Mouse (Mus musculus) right cerebral cortex, postnatal 10 days (tissue): ENCODE results near the gene Tubg2.

Experiments
- DNase-seq, 2 experiments: peaks; one replicate each; pipeline ENCODE4 v3.0.0; 2021; ENCODE audit warnings: low spot score in 2 of 2

The Tubg2 gene

GRCm38 (mm10) chr11:101164677-101165580 is 9.2 kb downstream of the Tubg2 start:
- DNase-seq: peak in 1 of 2 experiments; percentile 24

DNA sequence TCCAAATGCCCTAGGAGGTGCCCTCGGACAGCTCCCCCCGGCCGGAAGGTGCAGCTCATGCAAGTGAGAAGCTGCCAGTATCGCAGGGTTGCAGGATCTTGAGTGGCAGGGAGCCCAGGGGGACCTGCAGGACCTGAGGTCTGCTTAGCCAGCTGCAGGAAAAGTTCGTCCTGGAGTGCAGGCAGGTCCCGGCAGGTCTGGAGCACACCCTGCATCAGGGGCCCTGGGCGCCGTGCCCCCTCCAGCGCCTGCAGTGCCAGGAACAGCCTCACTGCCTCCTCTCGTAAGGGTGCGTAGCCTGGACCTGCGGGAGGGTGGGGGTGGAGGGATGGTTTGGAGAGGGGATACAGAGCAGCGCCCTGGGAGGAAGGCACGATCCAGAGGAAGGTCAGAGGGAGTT is 10.7 kb downstream of the Tubg2 start:
- DNase-seq: no peak

DNA sequence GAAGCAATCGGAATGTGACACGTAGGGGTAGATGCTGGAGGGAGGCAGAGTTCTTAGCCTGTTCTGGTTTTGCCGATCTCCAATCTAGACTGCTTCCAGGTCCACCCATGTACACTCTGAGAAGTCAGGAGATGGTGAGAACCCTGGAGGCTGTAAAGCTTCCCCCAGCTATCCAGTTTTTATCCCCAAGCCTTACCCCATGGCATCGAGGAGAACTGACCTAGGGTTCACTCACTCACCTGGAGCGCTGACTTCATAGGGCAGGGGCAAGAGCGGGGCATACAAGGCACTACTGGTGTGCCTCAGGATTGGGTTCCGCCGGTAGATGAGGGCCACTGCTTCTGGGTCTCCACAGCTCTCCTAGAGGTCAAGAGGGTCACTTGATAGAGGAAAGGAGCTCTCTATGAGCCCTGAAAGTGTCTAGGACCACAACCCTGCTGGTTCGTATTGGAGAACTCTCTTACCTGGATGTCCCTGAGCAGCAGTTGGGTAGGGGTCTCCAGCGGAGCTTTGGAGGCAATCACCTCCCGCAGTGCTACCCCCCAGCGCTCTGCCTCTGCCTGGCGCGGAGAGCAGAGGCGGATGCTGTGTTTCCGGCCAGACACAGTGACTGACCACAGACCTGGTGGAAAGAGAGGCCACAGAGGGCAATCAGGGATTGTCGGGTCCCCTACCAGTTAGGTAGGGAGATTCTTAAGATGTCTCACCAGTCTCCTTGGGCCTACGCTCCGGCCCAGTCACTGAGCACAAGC is 11.7 kb downstream of the Tubg2 start:
- DNase-seq: no peak

DNA sequence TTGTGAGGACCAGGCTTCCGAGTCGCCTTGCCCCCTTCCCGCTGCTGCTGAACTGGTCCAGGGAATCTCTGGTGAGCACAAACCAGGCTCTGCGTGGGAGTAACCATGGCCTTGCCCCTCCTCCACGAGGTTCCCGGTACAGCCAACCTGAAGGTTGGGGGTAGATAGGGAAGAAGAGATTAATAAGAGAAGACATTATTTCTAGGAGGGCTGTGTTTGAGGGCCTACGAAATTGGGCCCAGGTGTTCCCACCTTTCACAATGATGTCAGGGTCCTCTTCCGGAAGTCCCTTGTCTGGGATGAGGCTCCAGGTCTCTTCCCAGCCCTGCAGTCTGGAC is 12.2 kb downstream of the Tubg2 start:
- no peak for DNase-seq

DNA sequence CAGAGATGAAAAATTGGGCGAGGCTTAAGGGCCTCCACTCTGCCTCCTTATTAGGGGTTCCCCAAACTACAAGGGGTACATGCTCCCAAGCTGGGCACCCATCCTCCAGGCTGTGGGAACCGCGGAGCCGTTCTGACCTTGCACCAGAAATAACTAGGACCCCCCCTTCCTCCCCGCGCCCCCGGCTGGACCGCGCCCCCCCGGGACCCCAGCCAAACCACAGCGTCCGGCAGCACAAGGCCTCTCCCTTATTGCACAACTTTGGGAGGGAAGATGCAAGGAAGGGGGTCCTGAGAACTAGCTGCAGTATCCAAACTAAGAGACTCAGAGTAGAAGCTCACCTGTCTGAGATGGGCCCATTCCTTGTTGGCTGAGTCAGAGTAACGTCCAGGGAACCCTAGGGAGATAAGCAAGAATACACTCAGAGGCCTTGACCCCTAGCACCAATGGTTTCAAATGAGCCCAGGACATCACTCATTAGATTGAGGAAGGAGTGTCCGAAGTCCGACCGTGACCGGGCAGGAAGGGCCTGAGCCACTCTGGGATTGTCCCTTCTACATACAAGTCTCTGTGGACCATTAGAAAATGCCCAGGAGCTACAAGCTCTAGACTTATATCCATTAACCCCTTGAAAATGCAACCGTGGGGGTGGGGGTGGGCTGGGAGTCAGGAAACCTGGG is 12.7 kb downstream of the Tubg2 start:
- DNase-seq: no peak

DNA sequence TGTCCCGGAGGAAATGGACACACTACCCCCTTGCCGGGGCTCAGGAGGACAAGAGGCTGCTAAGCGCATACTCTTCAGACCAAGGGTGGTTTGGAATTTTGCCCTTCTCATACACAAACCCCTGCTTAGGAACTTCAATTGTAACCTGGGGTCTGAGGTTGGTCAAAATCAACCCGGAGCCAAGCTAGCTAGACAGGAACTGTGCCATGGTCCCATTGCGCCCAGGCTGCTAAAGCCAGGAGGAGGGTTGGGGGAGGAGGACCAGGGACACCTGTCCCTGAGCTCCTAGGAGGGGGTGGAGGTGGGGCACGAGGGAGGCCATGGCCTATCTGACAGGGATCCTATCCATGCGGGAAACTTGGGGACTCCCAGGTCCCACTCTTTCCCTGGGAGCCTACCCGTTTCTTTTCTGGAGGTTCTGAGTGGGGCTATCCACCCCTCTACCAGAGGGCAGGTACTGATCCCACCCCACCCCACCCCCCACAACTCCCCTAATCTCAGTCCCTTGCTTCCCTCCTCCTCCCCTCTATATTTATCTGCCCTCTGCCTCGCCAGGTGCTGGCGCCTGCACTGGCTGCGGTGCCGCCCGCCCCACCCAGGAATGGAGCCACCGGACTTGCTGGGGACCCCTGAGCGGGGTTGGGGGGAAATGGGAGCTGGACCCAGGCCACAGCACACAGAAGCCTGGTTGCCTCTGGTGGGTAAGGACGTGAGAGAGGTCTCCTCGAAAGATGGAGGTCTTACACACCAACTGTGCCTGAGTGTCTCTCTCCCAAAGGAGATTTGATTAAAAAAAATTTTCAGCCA is 13.8 kb downstream of the Tubg2 start:
- DNase-seq: no peak

- DNase-seq: peak in 1 of 2 experiments; percentile 49
Measured at GRCm38 (mm10) chr11:101170354-101170810, 14.7 kb downstream of the Tubg2 start, which contains the start of gene Cntnap1. TSS of gene Cntnap1 (plus strand) at chr11:101170523.

DNA sequence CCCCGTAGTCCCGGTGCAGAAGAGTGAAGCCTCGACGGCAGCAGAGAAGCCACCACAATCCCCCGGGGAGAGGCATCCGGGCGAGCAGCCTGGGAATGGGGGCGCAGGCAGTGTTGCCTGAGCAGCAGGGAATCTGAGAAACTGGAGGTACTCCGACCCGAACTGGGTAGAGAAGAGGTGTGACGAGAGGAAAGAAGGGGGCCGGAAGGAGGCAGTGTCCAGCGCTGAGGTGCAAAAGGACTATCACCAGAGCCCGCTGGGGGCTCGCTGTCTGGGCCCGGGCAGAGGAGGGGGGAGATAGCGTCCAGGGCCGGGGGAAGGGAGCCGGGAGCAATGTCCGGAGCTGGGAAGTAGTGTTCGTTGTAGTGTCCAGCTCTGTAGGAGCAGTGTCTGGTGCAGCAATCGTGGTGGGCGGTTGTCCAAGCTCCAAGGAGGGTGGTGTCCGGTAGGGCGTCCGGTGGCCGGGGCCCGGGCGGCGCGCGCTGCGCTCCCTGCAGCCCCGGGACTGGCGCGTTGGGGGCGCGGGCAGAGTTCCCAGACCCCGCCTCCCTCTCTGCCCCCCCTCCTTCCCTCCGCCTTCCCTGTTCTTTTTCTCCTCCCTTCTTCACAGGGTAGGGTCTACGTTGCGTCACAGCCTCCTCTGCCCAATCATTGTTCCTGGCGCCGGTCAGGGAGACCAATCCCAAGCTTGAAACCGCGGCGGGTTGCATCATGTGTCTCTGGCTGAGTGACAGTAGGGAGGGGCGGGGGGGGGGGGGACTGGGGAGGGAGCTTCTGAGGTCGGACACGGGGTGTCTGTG is 15.3 kb downstream of the Tubg2 start, which contains the start of gene Plekhh3:
TSS of gene Plekhh3 (minus strand) at position 541 of the 800 bp plus-strand sequence.
- peak; percentile 98 to 99 for DNase-seq

- DNase-seq: peak; percentile 85 to 86
Measured at GRCm38 (mm10) chr11:101171721-101172433, 16.2 kb downstream of the Tubg2 start.

DNA sequence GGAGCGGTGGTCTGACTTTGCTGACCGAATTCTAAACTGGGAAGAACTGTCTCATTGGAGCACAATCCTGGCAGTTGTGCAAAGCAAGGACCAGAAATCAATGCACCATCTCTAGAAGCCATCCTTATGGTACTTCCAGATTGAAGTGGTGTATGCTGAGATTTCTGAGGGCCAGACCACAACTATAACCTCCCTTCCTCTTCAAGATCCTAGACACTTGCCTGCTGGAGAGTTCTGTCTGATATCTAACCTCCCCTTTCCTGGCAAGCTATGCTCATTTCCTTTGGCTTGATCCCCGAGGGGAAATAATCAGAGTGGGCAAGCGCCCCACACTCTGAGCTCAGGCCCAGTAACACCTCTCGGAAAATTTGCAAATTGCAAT is 16.7 kb downstream of the Tubg2 start:
- no peak for DNase-seq

DNA sequence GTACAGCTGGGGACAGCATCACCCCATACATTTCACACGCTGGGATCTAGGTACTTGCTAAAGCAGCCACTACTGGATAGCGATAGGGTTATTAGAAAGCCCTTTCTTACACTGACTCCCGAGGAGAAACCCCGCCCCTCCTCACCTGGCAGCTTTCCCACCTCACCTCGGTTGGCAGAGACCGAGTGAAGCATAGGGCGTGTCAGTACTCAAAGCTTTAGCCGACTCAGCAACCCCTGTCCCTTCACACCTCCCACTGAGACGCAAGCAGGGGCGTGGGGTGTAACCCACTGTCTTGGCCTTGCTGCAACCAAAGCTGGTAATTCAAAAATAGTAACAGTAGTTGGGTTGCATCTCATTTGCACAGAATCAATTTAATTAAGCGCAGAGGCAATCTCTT is 17.4 kb downstream of the Tubg2 start:
- no peak for DNase-seq

DNA sequence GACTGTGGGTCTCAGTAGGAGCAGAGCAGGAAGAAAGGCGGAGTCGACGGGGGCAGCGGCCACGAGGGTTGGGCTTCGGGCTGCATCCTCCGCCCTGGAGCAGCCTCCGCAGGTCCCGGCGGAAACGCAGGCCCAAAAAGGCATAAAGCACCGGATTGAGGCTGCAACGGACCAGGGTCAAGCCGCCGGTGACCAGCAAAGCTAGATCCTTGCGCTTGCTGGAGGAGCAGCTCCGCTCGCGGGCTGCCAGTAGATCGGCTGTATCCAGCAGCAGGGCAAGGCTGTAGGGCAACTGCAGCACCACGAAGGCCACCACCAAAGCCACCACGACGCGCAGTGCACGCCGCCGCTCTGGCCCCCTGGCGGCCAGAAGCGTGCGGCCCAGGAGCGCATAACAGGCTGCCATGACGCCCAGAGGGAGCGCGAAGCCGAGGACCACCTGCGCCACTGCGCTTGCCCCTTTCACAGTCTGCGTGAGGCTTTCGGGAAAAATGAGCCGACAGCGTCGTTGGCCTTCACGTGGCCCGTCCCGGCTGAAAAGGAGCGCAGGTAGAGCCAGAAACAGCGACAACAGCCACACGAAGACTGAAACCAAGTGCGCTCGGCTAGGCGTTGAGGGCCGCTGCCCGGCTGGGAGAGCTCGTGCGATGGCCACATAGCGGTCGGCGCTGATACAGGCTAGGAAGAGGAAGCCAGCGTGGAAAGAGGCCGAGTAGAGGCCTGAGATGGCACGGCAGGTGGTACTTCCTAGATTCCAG is 18.1 kb downstream of the Tubg2 start:
- peak; percentile 78 to 80 for DNase-seq

DNA sequence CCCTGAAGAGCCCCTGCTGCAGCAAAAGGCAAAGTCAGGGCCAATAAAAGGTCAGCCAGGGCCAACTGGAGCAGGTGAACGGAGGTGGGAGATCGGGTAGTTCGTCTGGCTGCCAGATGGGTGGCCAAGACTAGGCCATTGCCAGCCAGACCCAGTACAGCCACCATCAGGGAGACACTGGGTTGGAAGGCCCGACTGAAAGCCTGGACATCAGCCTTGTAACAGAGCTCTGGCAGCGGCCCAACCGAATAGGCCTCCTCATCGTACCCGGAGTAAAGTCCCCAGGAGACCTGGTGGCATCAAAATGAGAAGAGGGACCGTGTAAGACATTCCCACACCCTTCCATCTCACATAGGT is 18.7 kb downstream of the Tubg2 start:
- peak in 1 of 2 experiments; percentile 65 for DNase-seq

- no peak for DNase-seq
Measured at GRCm38 (mm10) chr11:101174851-101175628, 19.3 kb downstream of the Tubg2 start, which contains the start of gene Ccr10. TSS of gene Ccr10 (minus strand) at chr11:101175443.

- DNase-seq: peak; percentile 72 to 79
Measured at GRCm38 (mm10) chr11:101175636-101176116, 20.0 kb downstream of the Tubg2 start.

DNA sequence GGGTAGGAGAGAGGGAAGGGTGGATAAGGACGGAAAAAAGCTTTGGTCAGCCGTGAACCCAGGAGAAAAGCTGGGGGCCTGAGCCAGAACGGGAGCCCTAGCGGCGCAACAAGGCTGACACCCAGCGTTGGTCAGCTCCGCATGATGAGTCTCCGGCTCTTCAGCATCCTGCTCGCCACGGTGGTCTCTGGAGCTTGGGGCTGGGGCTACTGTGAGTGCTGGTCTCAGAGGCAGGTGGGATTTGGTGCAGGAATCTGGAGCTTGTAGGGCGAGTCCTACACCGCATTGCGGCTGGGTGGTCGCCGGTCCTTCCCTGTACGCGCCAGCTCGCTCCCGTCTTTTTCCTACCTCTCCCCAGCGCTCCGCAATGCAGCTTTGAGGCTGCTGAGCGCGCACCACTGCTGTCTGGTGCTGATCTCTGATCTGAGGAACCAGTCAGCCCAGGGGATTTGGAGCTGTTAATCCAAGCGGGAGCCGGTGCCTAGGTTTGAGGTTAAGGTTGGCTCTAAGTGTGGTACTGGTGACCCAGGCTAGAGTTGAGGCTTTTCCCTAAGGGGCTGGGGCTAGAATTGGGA is 20.5 kb downstream of the Tubg2 start:
- DNase-seq: peak; percentile 60 to 69

DNA sequence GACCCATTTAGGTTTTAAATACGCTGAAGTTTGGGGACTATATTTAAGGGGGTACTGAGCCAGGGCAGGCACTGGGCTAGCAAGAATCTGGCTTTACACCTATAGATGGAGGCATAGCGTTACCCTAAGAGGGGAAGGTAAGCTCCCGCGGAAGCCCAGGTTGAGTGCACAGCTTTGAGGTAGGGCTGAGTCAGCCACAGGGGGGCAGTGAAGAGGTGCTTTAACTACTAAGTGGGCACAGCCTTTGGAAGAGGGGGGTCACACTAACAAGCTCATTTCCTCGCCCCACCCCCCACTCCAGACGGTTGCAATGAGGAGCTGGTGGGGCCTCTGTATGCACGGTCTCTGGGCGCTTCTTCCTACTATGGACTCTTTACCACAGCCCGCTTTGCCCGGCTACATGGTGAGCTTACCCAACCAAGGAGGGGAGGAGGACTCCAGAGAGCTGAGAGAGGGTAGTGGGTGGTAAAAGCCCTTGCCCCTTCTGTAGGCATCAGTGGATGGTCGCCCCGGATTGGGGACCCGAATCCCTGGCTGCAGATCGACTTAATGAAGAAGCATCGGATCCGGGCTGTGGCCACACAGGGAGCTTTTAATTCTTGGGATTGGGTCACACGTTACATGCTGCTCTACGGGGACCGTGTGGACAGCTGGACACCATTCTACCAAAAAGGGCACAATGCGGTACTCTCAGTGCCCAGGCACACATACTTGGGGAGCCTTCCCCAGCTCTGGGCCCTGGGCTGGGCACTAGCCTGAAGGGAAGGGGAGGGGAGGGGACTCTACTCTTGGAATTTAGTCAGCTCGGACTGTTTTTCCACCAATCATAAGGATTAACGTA is 21.4 kb downstream of the Tubg2 start:
- peak; percentile 79 to 82 for DNase-seq
